Mouse (Mus musculus): ENCODE results near the gene Lyl1. TPM values are rescaled to one million over a fixed set of nuclear protein-coding genes. Genes with fewer than 3 reads are reported as not detected.

Lyl1 gene
- total RNA-seq (2021), result 1 to 10 TPM; 2.4 to 3.4 TPM

DNA sequence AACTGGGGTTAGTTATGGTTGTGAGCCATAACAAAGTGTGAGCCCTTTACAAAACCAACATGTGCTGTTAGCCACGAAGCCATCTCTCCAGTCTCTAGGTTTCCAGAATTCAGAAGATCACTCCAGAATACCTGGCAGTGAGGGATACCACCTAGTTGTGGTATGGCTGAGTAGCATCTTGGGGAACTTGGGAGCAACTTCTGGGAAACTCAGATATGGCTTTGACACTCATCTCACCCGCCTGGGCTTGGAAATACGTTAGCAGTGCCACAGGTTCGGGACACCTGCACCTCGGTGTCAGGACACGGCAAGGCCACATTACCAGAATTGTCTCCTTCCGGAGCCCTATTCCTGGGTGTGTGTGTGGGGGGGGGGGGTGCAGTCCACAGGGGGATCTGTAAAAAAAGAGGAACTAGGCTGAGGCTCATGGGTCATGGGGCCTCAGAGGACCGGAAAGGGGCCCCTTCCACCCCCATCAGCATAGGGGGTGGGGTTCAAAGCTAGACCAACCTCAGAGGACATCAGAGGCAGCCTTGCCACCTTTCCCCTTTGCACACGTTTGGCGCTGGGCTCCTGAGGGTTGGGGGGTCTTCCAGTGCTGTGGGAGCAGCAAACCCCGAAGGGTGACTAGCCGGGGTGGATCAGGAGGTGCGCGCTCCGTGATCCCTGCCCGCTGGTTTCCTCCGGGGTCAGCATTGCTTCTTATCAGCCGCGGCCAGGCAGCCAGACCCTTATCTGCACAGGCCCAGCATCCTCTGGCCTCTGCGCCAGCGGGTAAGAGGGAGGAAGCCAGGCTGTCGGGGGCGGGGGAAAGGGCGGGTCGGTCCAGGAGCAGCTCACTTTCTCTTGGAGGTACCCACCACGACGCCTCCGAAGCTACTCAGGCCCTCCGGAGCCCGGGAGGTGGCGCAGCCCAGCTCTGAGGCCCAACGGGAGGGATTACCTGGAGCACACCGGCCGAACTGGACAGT is at the start of gene Lyl1:
TSS of gene Lyl1 (plus strand) at position 517 of the 971 bp plus-strand sequence.
- DNase-seq (ENCODE audit: low spot score in 2 of 2), result no peak
- intact Hi-C loops (cut with DNase I), result loop anchor here (5.0 kb wide), 1 partner anchor 39 kb away; the partner anchor contains the start of gene Ier2

DNA sequence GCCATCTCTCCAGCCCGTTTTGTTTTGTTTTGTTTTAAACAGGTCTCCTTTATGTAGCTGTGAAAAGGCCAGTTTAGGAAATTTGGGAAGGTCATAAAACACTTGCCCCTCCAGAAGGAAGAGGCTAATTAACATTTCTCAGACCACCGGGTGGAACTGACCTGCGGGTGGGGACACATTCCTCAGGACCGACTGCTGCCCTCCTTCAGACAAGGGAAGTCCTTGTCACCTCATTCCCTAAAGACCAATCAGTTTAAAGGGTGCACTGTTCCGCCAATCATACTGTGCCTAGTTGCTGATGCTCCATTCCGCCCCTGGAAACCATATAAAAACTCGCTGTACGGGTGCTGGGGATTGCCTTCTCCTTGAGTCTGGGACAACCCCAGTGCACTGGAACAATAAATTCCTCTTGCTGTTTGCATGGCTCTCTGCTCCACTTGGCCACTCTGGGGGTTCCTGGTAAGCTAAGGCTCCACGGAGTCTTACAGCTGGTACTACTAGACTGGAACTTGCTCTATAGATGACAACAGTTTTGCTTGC is 48.1 kb upstream of the Lyl1 start:
- DNase-seq (ENCODE audit: low spot score in 2 of 2), result no peak
- intact Hi-C loops (cut with DNase I), result no loop called here

DNA sequence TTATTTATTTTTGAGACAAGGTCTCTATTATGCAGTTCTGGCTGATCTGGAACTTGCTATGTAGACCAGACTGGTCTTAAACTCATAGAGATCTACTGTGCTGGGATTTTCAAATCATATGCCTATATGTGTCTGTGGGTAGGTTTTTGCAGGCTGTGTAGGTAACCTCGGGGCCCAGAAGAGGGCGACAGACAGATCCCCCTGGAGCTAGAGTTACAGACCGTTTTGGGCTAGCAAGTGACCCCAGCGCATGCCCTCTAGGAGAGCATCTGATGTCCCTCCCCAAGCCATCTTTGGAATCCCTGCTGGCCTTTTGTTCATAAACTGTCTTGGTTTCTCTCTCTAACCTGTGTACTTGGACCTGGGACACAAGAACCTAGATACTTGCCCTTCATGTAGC is 46.7 kb upstream of the Lyl1 start:
- intact Hi-C loops (cut with DNase I), result no loop called here

DNA sequence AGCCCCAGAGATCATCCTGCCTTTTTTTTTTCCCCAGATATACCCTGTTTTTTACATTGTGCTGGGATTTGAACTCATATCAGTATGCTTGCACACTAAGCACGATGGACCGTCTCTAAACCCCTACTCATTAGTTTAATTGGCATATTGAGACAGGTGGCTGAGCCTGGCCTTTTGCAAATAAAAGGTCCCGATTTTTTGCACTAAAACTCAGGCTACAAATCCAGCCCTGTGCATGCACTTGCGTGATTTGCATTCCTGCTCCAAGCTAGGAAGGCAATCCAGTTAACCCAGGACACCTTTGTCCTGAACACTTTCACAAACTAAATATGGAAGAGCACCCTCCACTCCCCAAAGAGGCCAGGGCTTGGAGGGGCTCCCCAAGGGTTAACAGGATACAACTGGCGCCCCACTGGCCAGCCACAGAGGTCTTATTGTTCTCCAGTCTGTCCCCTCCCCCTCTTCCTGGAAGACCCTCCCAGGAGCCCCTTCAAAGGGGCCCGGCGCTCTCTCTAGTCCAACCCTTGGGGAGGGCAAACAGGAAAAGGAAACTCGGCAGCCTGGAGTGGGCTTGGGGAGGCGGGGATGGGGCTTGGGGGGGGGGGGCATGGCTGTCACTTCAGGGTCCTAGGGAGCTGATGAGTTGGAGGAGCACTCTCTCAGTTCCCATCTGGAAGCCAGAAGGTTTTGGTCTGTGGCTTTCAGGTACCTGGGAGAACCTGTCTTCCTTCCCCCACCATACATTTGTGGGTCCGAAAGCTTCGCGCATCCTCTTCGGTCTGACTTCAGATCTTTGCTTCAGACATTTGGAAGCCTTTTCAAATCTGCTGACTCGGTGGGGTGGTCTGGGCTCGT is 45.7 kb upstream of the Lyl1 start:
- DNase-seq (ENCODE audit: low spot score in 2 of 2), result no peak
- intact Hi-C loops (cut with DNase I), result no loop called here

More for the DNA sequence above, 46.7 kb upstream of the Lyl1 start:
- DNase-seq (ENCODE audit: low spot score in 2 of 2), result no peak

DNA sequence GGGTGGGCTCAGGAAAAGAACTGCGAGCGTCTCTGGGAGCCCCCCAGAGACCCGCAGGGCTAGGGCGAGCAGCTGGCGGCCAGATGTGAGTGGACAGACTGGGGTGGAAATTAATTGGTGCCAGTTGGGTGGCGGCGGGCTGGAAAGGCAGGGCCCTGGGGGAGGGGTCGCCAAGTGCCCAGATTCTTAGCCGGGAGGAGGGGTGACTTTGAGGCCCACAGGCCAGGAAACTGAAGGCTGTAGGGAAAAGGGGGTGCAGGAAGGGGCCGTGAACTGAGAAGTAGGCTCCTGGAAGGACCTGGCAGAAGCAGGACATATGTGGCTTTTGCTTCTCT is 45.1 kb upstream of the Lyl1 start:
- intact Hi-C loops (cut with DNase I), result no loop called here

DNA sequence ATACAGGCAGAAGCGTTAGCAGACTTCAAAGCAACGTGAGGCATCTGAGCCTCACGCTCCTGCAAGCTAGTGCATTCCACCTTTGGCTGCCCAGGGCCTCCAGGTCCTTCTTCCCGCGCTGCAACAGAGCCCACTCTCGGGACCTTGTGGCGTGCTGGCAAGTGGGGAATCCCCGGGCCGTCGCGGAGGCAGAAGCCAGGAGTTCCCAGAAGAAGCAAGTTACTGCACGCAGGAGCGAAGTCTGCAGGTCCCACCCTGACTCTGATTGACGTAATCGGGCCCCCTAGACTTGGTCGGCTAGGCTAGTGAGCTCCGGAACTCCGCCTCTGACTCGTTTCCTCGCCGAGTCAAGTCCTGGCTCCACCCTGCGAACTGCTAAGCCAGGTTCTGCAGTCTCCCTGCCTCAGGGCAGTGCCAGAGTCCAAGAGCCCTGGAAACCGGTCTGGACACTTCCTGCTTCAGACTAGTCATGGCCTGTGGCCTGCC is 44.6 kb upstream of the Lyl1 start:
- no peak for DNase-seq (ENCODE audit: low spot score in 2 of 2)
- intact Hi-C loops (cut with DNase I), result no loop called here

More for the DNA sequence above, 45.1 kb upstream of the Lyl1 start:
- DNase-seq (ENCODE audit: low spot score in 2 of 2), result no peak

DNA sequence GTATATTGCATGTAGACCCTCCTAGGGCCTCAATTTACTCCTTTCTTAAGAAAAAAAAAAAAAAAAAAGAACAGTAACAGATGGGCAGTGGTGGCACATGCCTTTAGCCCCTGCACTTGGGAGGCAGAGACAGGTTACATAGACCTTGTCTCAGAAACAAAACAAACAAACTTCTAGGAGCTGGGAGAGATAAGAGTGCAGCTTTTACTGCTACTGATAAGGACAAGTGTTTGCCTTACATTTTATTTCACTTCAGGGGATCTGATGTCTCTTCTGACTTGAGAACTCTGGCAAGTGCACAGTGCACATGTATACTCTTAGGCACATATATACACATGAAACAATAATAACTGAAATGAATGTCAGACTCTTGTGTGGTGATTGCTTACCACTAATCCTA is 44.1 kb upstream of the Lyl1 start:
- intact Hi-C loops (cut with DNase I), result no loop called here
- no peak for DNase-seq (ENCODE audit: low spot score in 2 of 2)

DNA sequence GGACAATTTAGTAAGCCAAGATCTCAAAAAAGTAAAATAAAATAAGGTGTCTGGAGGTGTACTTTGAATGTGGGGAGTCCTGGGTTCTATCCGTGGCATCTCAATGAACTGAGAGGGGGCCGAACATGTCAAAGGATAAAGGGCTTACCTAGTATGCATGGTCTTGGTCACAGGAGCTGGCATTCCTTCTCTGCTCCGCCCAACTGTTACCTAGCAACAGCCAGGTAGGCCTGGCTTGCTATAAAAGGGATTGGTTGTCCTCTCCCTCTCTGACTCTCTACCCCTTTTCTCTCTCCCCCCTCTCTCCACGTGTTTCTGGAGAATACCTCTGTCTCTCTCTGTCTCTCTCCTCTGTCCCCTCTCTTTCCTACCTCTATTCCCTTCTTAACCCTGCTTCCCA is 43.6 kb upstream of the Lyl1 start:
- intact Hi-C loops (cut with DNase I), result no loop called here
- no peak for DNase-seq (ENCODE audit: low spot score in 2 of 2)

DNA sequence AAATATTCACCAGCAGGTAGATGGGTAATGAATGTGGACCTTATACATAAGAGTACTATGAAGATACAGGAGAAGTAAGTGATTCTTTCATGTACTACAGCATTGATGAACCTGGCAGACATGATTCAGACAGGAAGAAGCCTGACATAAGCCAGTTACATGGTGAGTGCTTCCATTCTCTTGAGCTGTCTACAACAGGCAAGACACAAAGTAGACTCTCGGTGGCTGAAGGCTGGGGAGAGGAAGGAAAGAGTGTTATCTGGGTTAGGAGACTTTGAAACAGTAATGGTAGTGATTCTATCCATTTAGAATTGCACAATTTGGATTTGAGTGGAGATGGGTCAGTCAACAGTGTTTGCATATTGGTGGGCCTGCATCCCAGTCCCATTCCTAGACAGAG is 42.3 kb upstream of the Lyl1 start:
- no peak for DNase-seq (ENCODE audit: low spot score in 2 of 2)
- intact Hi-C loops (cut with DNase I), result no loop called here

DNA sequence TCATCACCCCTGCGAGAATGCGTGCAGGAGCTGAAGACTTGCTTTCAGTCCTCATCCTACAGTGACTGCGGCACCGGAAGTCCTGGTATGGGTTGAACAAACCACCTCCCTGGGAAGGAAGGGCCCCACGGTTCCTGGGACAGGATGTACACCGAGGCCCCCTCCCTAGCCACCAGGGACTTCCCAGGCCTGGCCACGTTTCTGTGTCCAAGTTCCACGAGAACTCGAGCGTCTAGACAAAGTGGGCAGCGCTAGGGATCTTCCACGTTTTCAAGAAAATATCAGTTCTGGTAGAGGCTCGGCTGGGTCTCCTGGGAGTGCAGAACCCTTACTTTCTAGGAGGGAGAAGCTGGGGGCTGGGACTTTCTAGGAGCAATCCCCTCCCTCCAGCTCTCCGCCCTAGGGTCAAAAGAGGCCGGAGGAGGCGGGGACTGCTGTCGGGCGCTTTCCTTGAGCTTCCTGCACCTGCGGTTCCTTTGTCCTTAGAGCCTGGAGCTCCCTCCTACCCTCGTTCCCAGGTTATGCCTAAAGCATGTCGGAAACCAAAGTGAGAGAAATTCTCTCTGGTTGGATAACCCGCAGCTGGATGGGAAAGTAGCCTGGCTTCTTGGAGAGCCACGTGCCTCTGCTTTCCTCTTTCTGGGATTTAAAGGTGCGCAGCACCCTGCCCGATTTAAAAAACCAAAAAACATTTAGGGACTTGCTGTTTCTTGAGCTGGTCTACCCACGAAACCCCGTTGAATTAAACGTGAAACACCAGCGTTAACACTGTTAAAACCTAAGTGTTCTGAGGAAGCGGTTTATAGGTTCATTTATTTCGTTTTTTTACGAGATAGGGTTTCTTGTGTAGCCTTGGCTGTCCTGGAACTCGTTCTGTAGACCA is 41.1 kb upstream of the Lyl1 start:
- DNase-seq (ENCODE audit: low spot score in 2 of 2), result no peak
- intact Hi-C loops (cut with DNase I), result loop anchor here (5.0 kb wide), 1 partner anchor 42 kb away; the partner anchor contains the start of gene Lyl1

DNA sequence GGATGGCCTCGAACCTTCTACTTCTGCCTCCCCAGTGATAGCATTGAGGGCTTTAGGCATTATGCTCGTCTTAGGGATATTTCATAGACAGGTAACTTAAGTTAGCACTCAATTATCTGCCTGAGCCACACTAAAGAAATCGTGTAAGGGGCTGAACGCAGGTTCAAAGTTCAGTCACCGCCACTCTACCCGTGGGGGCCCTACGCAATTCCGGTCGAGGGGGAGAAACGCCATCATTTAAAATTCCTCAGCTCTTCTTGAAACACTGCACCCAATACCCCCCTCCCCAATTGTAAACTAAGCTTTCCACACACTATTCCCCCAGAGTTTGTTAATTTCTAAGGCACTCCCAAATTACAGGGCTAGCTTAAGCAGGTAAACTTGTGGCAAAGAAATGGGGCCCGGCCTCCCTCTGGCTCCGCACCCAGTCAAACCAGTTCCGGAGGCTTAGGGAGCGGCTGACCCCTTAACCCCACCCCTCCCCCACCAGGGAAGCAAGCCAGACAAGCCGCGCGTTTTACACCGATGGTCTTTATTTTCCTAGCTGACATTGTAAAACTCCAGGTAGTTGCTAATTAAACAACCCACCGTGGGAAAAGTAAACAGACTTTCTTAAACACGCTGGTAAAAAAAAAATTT is 40.3 kb upstream of the Lyl1 start:
- intact Hi-C loops (cut with DNase I), result loop anchor here (5.0 kb wide), 1 partner anchor 41 kb away; the partner anchor contains the start of gene Lyl1
- no peak for DNase-seq (ENCODE audit: low spot score in 2 of 2)

DNA sequence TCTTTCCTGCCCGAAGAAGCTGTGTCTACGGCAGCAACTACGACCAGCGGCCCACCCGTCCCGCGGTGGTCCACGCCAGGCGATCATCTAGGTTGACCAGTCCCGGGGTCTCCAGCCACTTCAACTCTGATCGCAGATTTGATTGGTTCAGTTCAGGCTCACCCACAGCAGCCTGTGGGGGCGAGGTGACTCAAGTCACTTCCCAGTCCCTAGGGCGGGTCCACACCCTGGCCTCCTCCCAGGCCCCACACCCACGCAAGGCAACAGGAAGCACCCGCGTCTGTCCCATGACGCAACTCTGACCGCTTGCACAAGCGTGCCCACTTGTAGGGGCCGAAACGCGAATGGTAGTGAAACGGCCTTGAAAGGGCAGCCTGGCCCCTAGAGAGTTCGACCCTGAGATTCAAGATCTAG is 39.8 kb upstream of the Lyl1 start:
- intact Hi-C loops (cut with DNase I), result loop anchor here (5.0 kb wide), 1 partner anchor 41 kb away; the partner anchor contains the start of gene Lyl1
- peak; percentile 58 to 60 for DNase-seq (ENCODE audit: low spot score in 2 of 2)

DNA sequence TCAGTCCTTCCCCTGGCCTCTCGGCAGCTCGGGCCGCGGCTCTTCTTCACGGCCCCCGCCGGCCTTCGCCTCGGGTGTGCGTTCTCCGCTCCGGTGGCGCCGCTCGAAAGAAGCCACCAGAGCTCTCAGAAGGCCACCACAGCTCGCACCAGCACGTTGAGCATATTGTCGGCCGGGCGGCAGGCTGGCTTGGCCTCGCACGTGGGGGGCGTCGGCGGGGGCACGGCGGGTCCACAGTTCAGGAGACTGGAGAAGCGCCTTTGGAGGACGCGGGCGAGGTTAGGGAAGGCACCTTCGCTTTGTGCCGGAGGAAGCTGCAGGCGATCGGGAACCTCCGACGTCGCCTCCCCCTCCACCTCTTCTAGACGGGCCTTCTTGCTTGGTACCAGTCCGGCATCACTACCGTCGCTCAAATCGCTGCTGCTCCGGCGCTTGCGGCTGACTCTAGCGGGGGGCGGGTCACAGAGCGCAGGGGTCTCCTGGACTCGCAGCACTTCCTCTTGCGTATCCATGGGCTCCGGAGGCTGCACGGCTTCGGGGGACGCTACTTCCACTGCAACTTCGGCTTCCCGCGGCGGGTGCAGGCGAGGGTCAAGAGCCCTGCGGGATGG is 39.2 kb upstream of the Lyl1 start:
- DNase-seq (ENCODE audit: low spot score in 2 of 2), result peak in 1 of 2 experiments; percentile 35
- intact Hi-C loops (cut with DNase I), result loop anchor here (1.0 to 5.0 kb wide), 2 partner anchors 23 to 40 kb away; partner anchors contain the start of gene Lyl1

DNA sequence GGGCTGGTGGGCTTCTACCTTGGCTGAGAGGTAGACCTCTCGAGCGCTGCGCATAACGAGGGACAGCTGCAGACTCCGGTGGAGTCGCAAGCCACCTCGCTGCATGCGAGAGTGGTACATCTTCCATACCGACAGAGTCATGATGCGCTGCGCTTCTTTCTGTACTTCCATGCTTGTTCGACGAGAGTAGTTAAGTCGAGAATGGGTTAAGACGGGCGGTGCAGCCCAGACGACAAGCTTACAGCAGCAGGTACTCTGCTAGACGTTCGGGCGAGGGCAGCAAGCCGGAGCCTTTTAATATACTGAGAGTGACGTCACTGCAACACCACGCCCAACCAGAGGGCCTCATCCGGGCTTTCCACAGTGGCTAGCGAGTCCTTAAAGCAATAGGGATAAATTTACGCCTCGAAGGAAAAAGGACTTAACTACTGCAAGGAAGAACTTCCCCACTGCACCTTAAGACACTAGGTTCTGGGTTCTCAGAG is 38.6 kb upstream of the Lyl1 start, which contains the start of gene Ier2:
TSS of gene Ier2 (minus strand) at position 272 of the 485 bp plus-strand sequence.
- peak; percentile 92 to 95 for DNase-seq (ENCODE audit: low spot score in 2 of 2)
- intact Hi-C loops (cut with DNase I), result loop anchor here (1.0 to 5.0 kb wide), 2 partner anchors 23 to 40 kb away; partner anchors contain the start of gene Lyl1

DNA sequence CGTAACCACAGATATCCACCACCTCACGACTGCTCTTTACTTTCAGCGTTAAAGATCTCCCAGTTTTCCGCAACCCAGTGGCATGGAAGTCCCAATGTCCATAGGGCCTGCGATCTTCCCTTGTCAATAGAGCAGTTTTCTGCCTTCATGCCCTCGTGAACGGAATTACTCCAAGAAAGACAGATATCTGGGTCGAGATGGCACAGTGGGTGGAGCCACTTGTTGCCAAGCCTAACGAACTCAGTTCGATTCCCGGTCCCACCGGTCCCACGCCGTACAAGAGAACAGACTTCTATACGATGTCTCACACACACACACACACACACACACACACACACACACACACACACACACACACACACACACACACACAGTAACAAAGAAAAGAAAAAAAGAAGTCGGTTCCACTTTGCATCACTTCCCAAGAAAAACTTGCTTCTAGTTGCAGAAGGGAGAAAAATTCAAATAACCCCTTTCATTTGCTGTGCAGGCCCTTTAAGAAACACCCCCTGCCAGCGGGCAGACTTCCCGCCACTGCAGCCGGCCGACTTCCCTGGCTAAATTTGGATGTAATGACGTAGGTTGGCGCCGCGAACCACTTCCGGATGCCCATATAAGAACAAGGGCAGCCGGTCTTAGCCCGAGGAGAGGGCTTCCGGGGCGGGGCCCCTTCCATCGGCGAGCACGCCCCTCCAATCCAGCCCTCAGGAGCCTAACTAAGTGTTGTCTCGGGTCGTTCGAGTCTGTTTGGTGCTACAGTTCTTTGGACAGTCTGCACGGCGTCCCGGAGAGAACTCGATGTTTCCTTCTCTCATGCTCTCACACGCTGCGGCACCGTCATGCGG is 37.6 kb upstream of the Lyl1 start:
- intact Hi-C loops (cut with DNase I), result loop anchor here (5.0 kb wide), 1 partner anchor 39 kb away; the partner anchor contains the start of gene Lyl1
- peak; percentile 96 to 98 for DNase-seq (ENCODE audit: low spot score in 2 of 2)

DNA sequence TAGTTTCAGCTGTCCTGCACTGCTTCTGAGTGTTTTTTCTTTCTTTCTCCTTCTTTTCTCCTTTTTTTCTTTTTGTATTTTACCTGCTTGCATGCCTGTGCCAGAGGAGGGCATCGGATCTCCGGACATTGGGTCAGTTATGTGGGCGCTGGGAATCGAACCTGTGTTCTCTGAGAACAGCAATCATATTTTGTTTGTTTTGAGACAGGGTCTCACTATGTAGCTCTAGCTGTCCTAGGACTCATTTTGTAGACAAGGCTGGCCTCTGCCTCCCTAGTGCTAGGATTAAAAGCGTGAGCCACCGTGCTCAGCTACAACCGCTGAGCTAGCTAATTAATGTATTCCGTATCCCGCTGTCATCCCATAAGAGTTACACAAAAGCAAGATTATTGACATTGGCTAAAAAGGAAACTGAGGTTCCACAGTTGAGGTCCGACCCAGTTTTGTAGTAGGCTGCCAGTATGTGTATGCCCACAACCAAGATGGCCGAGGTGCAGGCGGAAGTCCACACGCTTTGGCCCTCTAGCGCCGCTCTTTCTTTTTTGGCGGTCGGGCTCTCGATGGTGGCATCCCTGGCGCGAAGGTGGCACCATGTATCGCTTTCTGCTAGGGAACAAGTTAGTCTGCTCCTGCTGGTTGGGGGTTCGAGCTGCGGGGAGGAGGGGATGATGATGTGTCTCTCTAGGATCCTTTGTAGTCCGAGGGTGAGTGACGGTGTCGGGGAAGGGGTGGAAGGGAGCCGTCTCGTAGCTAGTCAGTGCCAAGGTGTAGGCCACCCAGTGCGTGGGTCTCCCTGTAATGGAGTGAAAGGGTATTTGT is 36.5 kb upstream of the Lyl1 start:
- peak; percentile 83 for DNase-seq (ENCODE audit: low spot score in 2 of 2)
- intact Hi-C loops (cut with DNase I), result loop anchor here (1.0 to 5.0 kb wide), 2 partner anchors 23 to 38 kb away; partner anchors contain the start of genes Lyl1 and Nacc1
